Mouse (Mus musculus): ENCODE measurements around the gene Gm49322.
"Not testable (repeated sequence)": the region's sequence is repeated elsewhere in the genome, so short reads cannot be mapped to it uniquely, and the experiment has no call there.

Gm49322 gene

GRCm38 (mm10) chr10:80605721-80606120 lies at the start of gene Gm49322:
Gm49322 (plus strand) TSS chr10:80606021.
- not testable (repeated sequence) for DNase-seq (ENCODE audit: low read depth, low spot score)

GRCm38 (mm10) chr10:80557346-80557965 lies 48.4 kb upstream of the Gm49322 start:
- DNase-seq (ENCODE audit: low read depth, low spot score): peak; percentile 76

- DNase-seq (ENCODE audit: low read depth, low spot score): no peak
These were observed 46.4 kb upstream of the Gm49322 start for GRCm38 (mm10) chr10:80559431-80559830.

GRCm38 (mm10) chr10:80560621-80561020 lies 45.2 kb upstream of the Gm49322 start:
- DNase-seq (ENCODE audit: low read depth, low spot score): no peak

- peak; percentile 96 for DNase-seq (ENCODE audit: low read depth, low spot score)
These were observed 44.5 kb upstream of the Gm49322 start, which contains the start of gene Rexo1 for GRCm38 (mm10) chr10:80561116-80561944. Rexo1 (minus strand) TSS chr10:80561560.

- peak; percentile 87 for DNase-seq (ENCODE audit: low read depth, low spot score)
These were observed 39.3 kb upstream of the Gm49322 start for GRCm38 (mm10) chr10:80566375-80567092.

- DNase-seq (ENCODE audit: low read depth, low spot score): no peak
These were observed 36.9 kb upstream of the Gm49322 start for GRCm38 (mm10) chr10:80568876-80569275.

- DNase-seq (ENCODE audit: low read depth, low spot score): peak; percentile 92
These were observed 36.2 kb upstream of the Gm49322 start for GRCm38 (mm10) chr10:80569664-80570066.

GRCm38 (mm10) chr10:80570419-80570818 lies 35.4 kb upstream of the Gm49322 start:
- DNase-seq (ENCODE audit: low read depth, low spot score): no peak

- peak; percentile 64 for DNase-seq (ENCODE audit: low read depth, low spot score)
These were observed 34.7 kb upstream of the Gm49322 start for GRCm38 (mm10) chr10:80570871-80571836.

GRCm38 (mm10) chr10:80572477-80572876 lies 33.3 kb upstream of the Gm49322 start:
- no peak for DNase-seq (ENCODE audit: low read depth, low spot score)

GRCm38 (mm10) chr10:80573944-80574343 lies 31.9 kb upstream of the Gm49322 start:
- DNase-seq (ENCODE audit: low read depth, low spot score): peak; percentile 50

- DNase-seq (ENCODE audit: low read depth, low spot score): no peak
These were observed 30.9 kb upstream of the Gm49322 start for GRCm38 (mm10) chr10:80574896-80575295.

- no peak for DNase-seq (ENCODE audit: low read depth, low spot score)
These were observed 29.9 kb upstream of the Gm49322 start for GRCm38 (mm10) chr10:80575925-80576324.

GRCm38 (mm10) chr10:80576351-80577194 lies 29.2 kb upstream of the Gm49322 start:
- peak; percentile 71 for DNase-seq (ENCODE audit: low read depth, low spot score)

GRCm38 (mm10) chr10:80577195-80578130 lies 28.4 kb upstream of the Gm49322 start, which contains the start of gene Klf16:
Klf16 (minus strand) TSS chr10:80577321.
- peak; percentile 97 for DNase-seq (ENCODE audit: low read depth, low spot score)

- DNase-seq (ENCODE audit: low read depth, low spot score): peak; percentile 90
These were observed 27.6 kb upstream of the Gm49322 start for GRCm38 (mm10) chr10:80578131-80578750.

GRCm38 (mm10) chr10:80578911-80579310 lies 26.9 kb upstream of the Gm49322 start:
- DNase-seq (ENCODE audit: low read depth, low spot score): peak; percentile 94

All from R1 (cell line).